Mouse (Mus musculus) heart, embryonic 11.5 days (tissue): ENCODE results near the gene Macrod2. TPM values are rescaled to one million over a fixed set of nuclear protein-coding genes. Genes with fewer than 3 reads are reported as not detected.

Experiments
- ATAC-seq: fragments of 200-750 bp; cut with Nextera tagmentation; replicated peaks from 2 replicates; pipeline ENCODE4 v1.8.0; 2017; ENCODE audit warnings: moderate library complexity; ENCODE audit not compliant: insufficient number of reproducible peaks, low FRiP score, low TSS enrichment
- H3K27ac ChIP-seq: fragments of 300-500 bp; sonication (generic); 2 replicates; pipeline ENCODE4 v1.5.1; 2014; ENCODE audit warnings: mild to moderate bottlenecking, low read depth, low read length
- H3K27me3 ChIP-seq: fragments of 300-500 bp; sonication (generic); 2 replicates; pipeline ENCODE4 v1.6.1; 2014; ENCODE audit warnings: mild to moderate bottlenecking, low read length, mixed read lengths; ENCODE audit not compliant: control insufficient read depth, insufficient read depth
- H3K36me3 ChIP-seq: fragments of 300-500 bp; sonication (generic); 2 replicates; pipeline ENCODE4 v1.6.1; 2014; ENCODE audit warnings: mild to moderate bottlenecking, low read length, moderate library complexity, mixed read lengths; ENCODE audit not compliant: control insufficient read depth, insufficient read depth
- H3K4me1 ChIP-seq: fragments of 300-500 bp; sonication (generic); 2 replicates; pipeline ENCODE4 v1.6.1; 2014; ENCODE audit warnings: low read length; ENCODE audit not compliant: control insufficient read depth, insufficient read depth
- H3K4me2 ChIP-seq: fragments of 300-500 bp; sonication (generic); 2 replicates; pipeline ENCODE4 v1.6.1; 2014; ENCODE audit warnings: mild to moderate bottlenecking, moderate library complexity
- H3K4me3 ChIP-seq: fragments of 300-500 bp; sonication (generic); 2 replicates; pipeline ENCODE4 v1.5.1; 2014; ENCODE audit warnings: low read depth, low read length
- H3K9ac ChIP-seq: fragments of 300-500 bp; sonication (generic); 2 replicates; pipeline ENCODE4 v1.6.1; 2014; ENCODE audit warnings: mild to moderate bottlenecking, low read depth, low read length, moderate library complexity
- H3K9me3 ChIP-seq: fragments of 300-500 bp; sonication (generic); replicated peaks from 2 replicates; pipeline ENCODE4 v1.6.1; 2016; ENCODE audit warnings: low read length; ENCODE audit not compliant: control insufficient read depth
- WGBS: fragments of 180-500 bp; shearing (Covaris S2); extraction: QIAGEN DNeasy Blood & Tissue Kit; methylation state at CpG from one replicate; pipeline ENCODE4 v1.1.7; 2014; ENCODE audit not compliant: insufficient replicate concordance; 5-methylcytosine and 5-hydroxymethylcytosine counted together
- polyA plus RNA-seq: library from polyadenylated mRNA; unstranded; fragments of >200 nt; fragmentation: Nextera tagmentation; extraction: Ambion mirVana; gene quantifications from 2 replicates; pipeline ENCODE4 v1.2.1, GENCODE M21; 2014

The Macrod2 gene
- polyA plus RNA-seq, 1 experiment from 2014 or later, result 20.5 TPM

GRCm38 (mm10) chr2:141312136-141312948 is 917.2 kb downstream of the Macrod2 start:
- peak overlapping the region; percentile 29 for H3K4me2 ChIP-seq
- no peaks in the 10 kb centered on the region for H3K27me3 ChIP-seq
- H3K9ac ChIP-seq, result no peak overlapping the region
- 0 out of 2 replicates have a peak, but pooled peaks have one; percentile 22 for ATAC-seq
- H3K4me1 ChIP-seq, result 0 out of 2 replicates have a peak, but pooled peaks cover 3% of the 10 kb centered on the region
- no peak overlapping the region for H3K27ac ChIP-seq
- no peaks in the 10 kb centered on the region for H3K9me3 ChIP-seq
- H3K36me3 ChIP-seq, result no peaks in the 10 kb centered on the region
- WGBS, result 31% methylated on average over 10 of the region's 10 CpGs
- no peak overlapping the region for H3K4me3 ChIP-seq

GRCm38 (mm10) chr2:141315349-141315748 is 920.2 kb downstream of the Macrod2 start:
- ATAC-seq, result no peak
- H3K9me3 ChIP-seq, result no peaks in the 10 kb centered on the region
- 84% methylated on average over 3 of the region's 3 CpGs for WGBS
- no peak overlapping the region for H3K27ac ChIP-seq
- no peak overlapping the region for H3K9ac ChIP-seq
- H3K4me1 ChIP-seq, result 0 out of 2 replicates have a peak, but pooled peaks cover 3% of the 10 kb centered on the region
- H3K4me3 ChIP-seq, result no peak overlapping the region
- no peaks in the 10 kb centered on the region for H3K27me3 ChIP-seq
- H3K4me2 ChIP-seq, result no peak overlapping the region
- H3K36me3 ChIP-seq, result no peaks in the 10 kb centered on the region

GRCm38 (mm10) chr2:141323956-141324460 is 928.9 kb downstream of the Macrod2 start:
- peaks cover 4% of the 10 kb centered on the region; the same call in 1 of the 2 replicates for H3K4me1 ChIP-seq
- H3K4me2 ChIP-seq, result no peak overlapping the region
- H3K4me3 ChIP-seq, result no peak overlapping the region
- no peaks in the 10 kb centered on the region for H3K27me3 ChIP-seq
- H3K27ac ChIP-seq, result no peak overlapping the region
- no peak for ATAC-seq
- no peaks in the 10 kb centered on the region for H3K9me3 ChIP-seq
- 89% methylated on average over 7 of the region's 7 CpGs for WGBS
- H3K36me3 ChIP-seq, result no peaks in the 10 kb centered on the region
- no peak overlapping the region for H3K9ac ChIP-seq

GRCm38 (mm10) chr2:141327296-141327695 is 932.2 kb downstream of the Macrod2 start:
- no peak overlapping the region for H3K27ac ChIP-seq
- H3K4me1 ChIP-seq, result peaks cover 4% of the 10 kb centered on the region; the same call in 1 of the 2 replicates
- no peaks in the 10 kb centered on the region for H3K27me3 ChIP-seq
- ATAC-seq, result no peak
- WGBS, result 51% methylated on average over 6 of the region's 6 CpGs
- no peaks in the 10 kb centered on the region for H3K36me3 ChIP-seq
- H3K4me3 ChIP-seq, result no peak overlapping the region
- H3K9me3 ChIP-seq, result no peaks in the 10 kb centered on the region
- H3K4me2 ChIP-seq, result no peak overlapping the region
- no peak overlapping the region for H3K9ac ChIP-seq

- no peak overlapping the region for H3K9ac ChIP-seq
- H3K4me2 ChIP-seq, result no peak overlapping the region
- no peak overlapping the region for H3K4me3 ChIP-seq
- H3K9me3 ChIP-seq, result no peaks in the 10 kb centered on the region
- H3K36me3 ChIP-seq, result no peaks in the 10 kb centered on the region
- no peak overlapping the region for H3K27ac ChIP-seq
- no peak for ATAC-seq
- no peaks in the 10 kb centered on the region for H3K4me1 ChIP-seq
- no peaks in the 10 kb centered on the region for H3K27me3 ChIP-seq
- WGBS, result 59% methylated on average over 3 of the region's 3 CpGs
Measured at GRCm38 (mm10) chr2:141337708-141338107, 942.6 kb downstream of the Macrod2 start.

GRCm38 (mm10) chr2:141343988-141344535 is 949.0 kb downstream of the Macrod2 start:
- Histone ChIP-seq H3K4me1 (no peaks in the 10 kb centered on the region), H3K9me3 (no peaks in the 10 kb centered on the region), H3K4me3 (no peak overlapping the region), H3K4me2 (no peak overlapping the region), H3K36me3 (no peaks in the 10 kb centered on the region), H3K9ac (no peak overlapping the region), H3K27me3 (no peaks in the 10 kb centered on the region), H3K27ac (no peak overlapping the region)
- no peak for ATAC-seq
- 62% methylated on average over 10 of the region's 10 CpGs for WGBS

- Histone ChIP-seq H3K27ac (no peak overlapping the region), H3K9ac (no peak overlapping the region), H3K36me3 (no peaks in the 10 kb centered on the region), H3K4me1 (no peaks in the 10 kb centered on the region), H3K4me2 (no peak overlapping the region), H3K9me3 (no peaks in the 10 kb centered on the region), H3K4me3 (no peak overlapping the region), H3K27me3 (no peaks in the 10 kb centered on the region)
- WGBS, result 65% methylated on average over 2 of the region's 2 CpGs
- no peak for ATAC-seq
Measured at GRCm38 (mm10) chr2:141352623-141353022, 957.5 kb downstream of the Macrod2 start.

GRCm38 (mm10) chr2:141388632-141389031 is 993.5 kb downstream of the Macrod2 start:
- no peak overlapping the region for H3K4me3 ChIP-seq
- H3K27me3 ChIP-seq, result no peaks in the 10 kb centered on the region
- ATAC-seq, result no peak
- H3K9me3 ChIP-seq, result no peaks in the 10 kb centered on the region
- 82% methylated on average over 2 of the region's 2 CpGs for WGBS
- H3K36me3 ChIP-seq, result no peaks in the 10 kb centered on the region
- no peak overlapping the region for H3K27ac ChIP-seq
- H3K9ac ChIP-seq, result no peak overlapping the region
- no peaks in the 10 kb centered on the region for H3K4me1 ChIP-seq
- H3K4me2 ChIP-seq, result no peak overlapping the region
